Mouse (Mus musculus): ENCODE results near the gene Gm10128. TPM values are rescaled to one million over a fixed set of nuclear protein-coding genes. Genes with fewer than 3 reads are reported as not detected.
"Not testable (repeated sequence)": the region's sequence is repeated elsewhere in the genome, so short reads cannot be mapped to it uniquely, and the experiment has no call there.

Gene Gm10128
- not detected in 2 replicates for polyA plus RNA-seq (2014; fragmentation: Nextera tagmentation; extraction: Ambion mirVana)

DNA sequence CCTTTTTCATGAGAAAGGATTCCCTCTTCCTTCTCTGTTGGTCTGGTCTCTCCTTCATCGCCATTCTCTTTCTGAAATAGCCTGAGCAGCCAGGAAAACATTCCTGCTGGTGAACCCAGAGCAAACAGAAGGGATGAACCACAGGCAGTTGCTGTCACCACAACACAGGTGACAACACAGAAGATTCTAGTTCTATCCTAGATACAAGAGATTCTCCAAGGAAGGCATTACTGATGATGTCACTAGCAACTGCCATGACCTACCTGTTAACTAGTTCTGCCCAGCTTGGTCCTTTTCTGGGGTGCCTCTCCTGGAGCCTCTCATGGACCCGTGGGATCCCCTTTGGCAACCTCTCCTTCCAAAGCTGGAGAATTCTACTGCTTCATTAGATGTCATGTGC, at the start of gene Gm10128:
Gene Gm10128 (minus strand): TSS at position 101 of the 400 bp plus-strand sequence.
- no CpG with 5 or more reads among the region's 2 CpGs for WGBS
- H3K36me3 ChIP-seq (replicated peaks; ENCODE audit: control insufficient read depth, insufficient read depth, low read depth, low read length) = not testable (repeated sequence)

DNA sequence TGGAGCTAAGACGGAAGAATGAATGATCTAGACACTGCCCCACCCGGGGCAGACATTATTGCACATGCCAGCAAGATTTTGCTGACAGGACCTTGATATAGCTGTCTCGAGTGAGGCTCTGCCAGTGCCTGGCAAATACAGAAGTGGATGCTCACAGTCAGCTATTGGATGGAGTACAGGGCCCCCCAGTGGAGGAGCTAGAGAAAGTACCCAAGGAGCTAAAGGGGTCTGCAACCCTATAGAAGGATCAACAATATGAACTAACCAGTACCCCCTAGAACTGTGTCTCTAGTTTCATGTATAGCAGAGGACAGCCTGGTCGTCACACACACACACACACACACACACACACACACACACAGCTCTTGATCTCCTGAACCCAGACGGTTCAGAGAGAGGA, 37.4 kb upstream of the Gm10128 start:
- not testable (repeated sequence) for H3K9ac ChIP-seq (replicated peaks; ENCODE audit: low read length); H3K36me3 ChIP-seq (replicated peaks; ENCODE audit: control insufficient read depth, insufficient read depth, low read depth, low read length); H3K9me3 ChIP-seq (replicated peaks; ENCODE audit: control insufficient read depth, low read length); H3K27me3 ChIP-seq (ENCODE audit: control insufficient read depth, insufficient read depth, low read length); DNase-seq (ENCODE audit: low spot score); H3K4me3 ChIP-seq (ENCODE audit: low read depth, low read length); H3K4me2 ChIP-seq (ENCODE audit: low read depth, low read length); ATAC-seq (replicated peaks; ENCODE audit: insufficient number of reproducible peaks, low FRiP score, low TSS enrichment, low read depth); H3K4me1 ChIP-seq (ENCODE audit: control insufficient read depth, insufficient read depth, low read length); H3K27ac ChIP-seq (replicated peaks; ENCODE audit: low read depth, low read length)
- 75% methylated on average over 5 of the region's 5 CpGs for WGBS

More for the DNA sequence above, at the start of gene Gm10128:
- not testable (repeated sequence) for DNase-seq (ENCODE audit: low spot score); H3K9me3 ChIP-seq (replicated peaks; ENCODE audit: control insufficient read depth, low read length); H3K27ac ChIP-seq (replicated peaks; ENCODE audit: low read depth, low read length); H3K9ac ChIP-seq (replicated peaks; ENCODE audit: low read length); ATAC-seq (replicated peaks; ENCODE audit: insufficient number of reproducible peaks, low FRiP score, low TSS enrichment, low read depth); H3K4me1 ChIP-seq (ENCODE audit: control insufficient read depth, insufficient read depth, low read length); H3K27me3 ChIP-seq (ENCODE audit: control insufficient read depth, insufficient read depth, low read length); H3K4me3 ChIP-seq (ENCODE audit: low read depth, low read length); H3K4me2 ChIP-seq (ENCODE audit: low read depth, low read length)

- WGBS = 85% methylated on average over 2 of the region's 2 CpGs
- H3K4me1 ChIP-seq (ENCODE audit: control insufficient read depth, insufficient read depth, low read length); H3K27ac ChIP-seq (replicated peaks; ENCODE audit: low read depth, low read length); ATAC-seq (replicated peaks; ENCODE audit: insufficient number of reproducible peaks, low FRiP score, low TSS enrichment, low read depth); DNase-seq (ENCODE audit: low spot score); H3K4me2 ChIP-seq (ENCODE audit: low read depth, low read length); H3K27me3 ChIP-seq (ENCODE audit: control insufficient read depth, insufficient read depth, low read length); H3K36me3 ChIP-seq (replicated peaks; ENCODE audit: control insufficient read depth, insufficient read depth, low read depth, low read length); H3K4me3 ChIP-seq (ENCODE audit: low read depth, low read length); H3K9me3 ChIP-seq (replicated peaks; ENCODE audit: control insufficient read depth, low read length); H3K9ac ChIP-seq (replicated peaks; ENCODE audit: low read length): not testable (repeated sequence)
Measured at GRCm38 (mm10) chr14:7662491-7662890, 18.7 kb upstream of the Gm10128 start.

DNA sequence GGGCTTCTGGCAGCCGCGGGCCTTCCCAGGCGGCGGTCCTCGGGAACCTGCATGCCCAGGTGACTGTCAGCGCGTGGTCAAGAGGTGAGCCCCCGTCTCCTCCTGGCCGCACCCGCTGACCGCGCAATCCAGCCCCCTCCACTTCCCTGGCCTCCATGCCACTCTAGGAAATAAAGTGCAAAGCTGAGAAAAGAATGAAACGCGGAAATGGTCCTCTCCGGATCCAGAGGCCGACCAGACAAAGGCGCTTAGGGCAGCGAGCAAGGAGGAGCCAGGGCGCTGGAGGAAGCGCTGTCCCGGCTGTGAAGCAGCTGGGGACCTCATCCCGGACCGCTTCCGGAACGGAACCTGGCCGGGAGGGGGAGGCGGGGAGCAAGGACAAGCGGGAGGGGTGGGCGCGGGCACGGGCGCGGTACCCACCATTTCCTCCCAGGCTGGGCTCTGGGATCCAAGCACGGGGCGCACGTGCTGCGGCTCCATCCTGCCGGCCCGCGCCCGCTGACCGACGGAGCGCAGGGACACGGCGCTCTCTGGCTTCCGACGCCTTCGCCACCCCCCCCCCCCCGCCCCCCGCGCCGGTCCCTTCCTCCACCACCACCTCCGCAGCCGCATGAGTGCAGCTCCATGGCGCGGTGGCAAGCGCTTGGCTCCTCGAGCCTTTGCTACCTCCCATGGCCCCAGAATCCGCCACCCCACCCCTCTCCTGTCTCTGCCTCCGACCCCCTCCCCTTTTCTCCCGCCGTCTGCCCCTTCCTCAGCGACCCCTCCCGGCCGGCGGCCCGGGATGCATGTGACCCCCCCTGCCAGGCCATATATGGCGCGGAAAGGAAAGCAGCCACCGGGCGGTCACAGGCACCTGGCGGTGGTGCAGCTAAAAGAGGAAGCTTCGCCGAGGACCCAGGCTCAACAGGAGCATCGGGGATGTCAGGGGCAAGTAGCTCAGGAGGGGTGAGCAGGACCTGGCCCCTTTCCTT, 14.6 kb upstream of the Gm10128 start:
- H3K4me3 ChIP-seq (ENCODE audit: low read depth, low read length) = peak overlapping the region; percentile 30
- under 1% methylated on average over 19 of the region's 76 CpGs for WGBS
- not testable (repeated sequence) for H3K4me1 ChIP-seq (ENCODE audit: control insufficient read depth, insufficient read depth, low read length); H3K27ac ChIP-seq (replicated peaks; ENCODE audit: low read depth, low read length); ATAC-seq (replicated peaks; ENCODE audit: insufficient number of reproducible peaks, low FRiP score, low TSS enrichment, low read depth); H3K36me3 ChIP-seq (replicated peaks; ENCODE audit: control insufficient read depth, insufficient read depth, low read depth, low read length); H3K9me3 ChIP-seq (replicated peaks; ENCODE audit: control insufficient read depth, low read length); H3K27me3 ChIP-seq (ENCODE audit: control insufficient read depth, insufficient read depth, low read length)
- peak overlapping the region; percentile 22; the same call in 1 of the 2 replicates for H3K9ac ChIP-seq (replicated peaks; ENCODE audit: low read length)
- DNase-seq (ENCODE audit: low spot score) = peak; percentile 0
- peak overlapping the region; percentile 57 for H3K4me2 ChIP-seq (ENCODE audit: low read depth, low read length)

- H3K9ac ChIP-seq (replicated peaks; ENCODE audit: low read length); H3K27ac ChIP-seq (replicated peaks; ENCODE audit: low read depth, low read length); H3K27me3 ChIP-seq (ENCODE audit: control insufficient read depth, insufficient read depth, low read length); H3K4me1 ChIP-seq (ENCODE audit: control insufficient read depth, insufficient read depth, low read length); H3K4me2 ChIP-seq (ENCODE audit: low read depth, low read length); H3K4me3 ChIP-seq (ENCODE audit: low read depth, low read length); H3K9me3 ChIP-seq (replicated peaks; ENCODE audit: control insufficient read depth, low read length); DNase-seq (ENCODE audit: low spot score); ATAC-seq (replicated peaks; ENCODE audit: insufficient number of reproducible peaks, low FRiP score, low TSS enrichment, low read depth); H3K36me3 ChIP-seq (replicated peaks; ENCODE audit: control insufficient read depth, insufficient read depth, low read depth, low read length): not testable (repeated sequence)
- WGBS = 4% methylated on average over 5 of the region's 10 CpGs
Measured at GRCm38 (mm10) chr14:7657456-7657855, 13.7 kb upstream of the Gm10128 start.

DNA sequence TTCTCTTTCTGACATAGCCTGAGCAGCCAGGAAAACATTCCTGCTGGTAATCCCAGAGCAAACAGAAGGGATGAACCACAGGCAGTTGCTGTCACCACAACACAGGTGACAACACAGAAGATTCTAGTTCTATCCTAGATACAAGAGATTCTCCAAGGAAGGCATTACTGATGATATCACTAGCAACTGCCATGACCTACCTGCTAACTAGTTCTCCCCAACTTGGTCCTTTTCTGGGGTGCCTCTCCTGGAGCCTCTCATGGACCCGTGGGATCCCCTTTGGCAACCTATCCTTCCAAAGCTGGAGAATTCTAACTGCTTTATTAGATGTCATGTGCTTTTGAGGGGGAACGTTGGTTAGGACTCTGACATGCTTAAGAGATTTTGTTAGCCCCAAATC, 48.3 kb downstream of the Gm10128 start, which contains the start of gene Gm10338:
Gene Gm10338 (minus strand): TSS at position 101 of the 400 bp plus-strand sequence.
- WGBS = no CpG with 5 or more reads among the region's 2 CpGs
- not testable (repeated sequence) for H3K4me3 ChIP-seq (ENCODE audit: low read depth, low read length); H3K4me2 ChIP-seq (ENCODE audit: low read depth, low read length); H3K27ac ChIP-seq (replicated peaks; ENCODE audit: low read depth, low read length); H3K9ac ChIP-seq (replicated peaks; ENCODE audit: low read length); H3K9me3 ChIP-seq (replicated peaks; ENCODE audit: control insufficient read depth, low read length); DNase-seq (ENCODE audit: low spot score); H3K27me3 ChIP-seq (ENCODE audit: control insufficient read depth, insufficient read depth, low read length); H3K4me1 ChIP-seq (ENCODE audit: control insufficient read depth, insufficient read depth, low read length); H3K36me3 ChIP-seq (replicated peaks; ENCODE audit: control insufficient read depth, insufficient read depth, low read depth, low read length); ATAC-seq (replicated peaks; ENCODE audit: insufficient number of reproducible peaks, low FRiP score, low TSS enrichment, low read depth)

Other genes with a start within 250 kb of the Gm10128 start
- not detected in 2 replicates for gene Gm3755, start 193.1 kb downstream of the Gm10128 start, polyA plus RNA-seq (2014; fragmentation: Nextera tagmentation; extraction: Ambion mirVana)
- 3.2 and 3.8 TPM in 2 replicates for gene Gm3752, start 160.2 kb downstream of the Gm10128 start, polyA plus RNA-seq (2014; fragmentation: Nextera tagmentation; extraction: Ambion mirVana)
- gene Gm3558, start 75.4 kb downstream of the Gm10128 start, polyA plus RNA-seq (2014; fragmentation: Nextera tagmentation; extraction: Ambion mirVana) = 0.99 and 1.3 TPM in 2 replicates
- gene Gm10338, start 48.4 kb downstream of the Gm10128 start, polyA plus RNA-seq (2014; fragmentation: Nextera tagmentation; extraction: Ambion mirVana) = not detected in 2 replicates
- gene Gm26661, start 147.6 kb upstream of the Gm10128 start, polyA plus RNA-seq (2014; fragmentation: Nextera tagmentation; extraction: Ambion mirVana) = not detected in 2 replicates
- gene Flnb, start 174.0 kb upstream of the Gm10128 start, polyA plus RNA-seq (2014; fragmentation: Nextera tagmentation; extraction: Ambion mirVana) = 14.7 and 17.0 TPM in 2 replicates